ENCODE assay signal across 10 mouse cellular contexts in the genomic region with DNA sequence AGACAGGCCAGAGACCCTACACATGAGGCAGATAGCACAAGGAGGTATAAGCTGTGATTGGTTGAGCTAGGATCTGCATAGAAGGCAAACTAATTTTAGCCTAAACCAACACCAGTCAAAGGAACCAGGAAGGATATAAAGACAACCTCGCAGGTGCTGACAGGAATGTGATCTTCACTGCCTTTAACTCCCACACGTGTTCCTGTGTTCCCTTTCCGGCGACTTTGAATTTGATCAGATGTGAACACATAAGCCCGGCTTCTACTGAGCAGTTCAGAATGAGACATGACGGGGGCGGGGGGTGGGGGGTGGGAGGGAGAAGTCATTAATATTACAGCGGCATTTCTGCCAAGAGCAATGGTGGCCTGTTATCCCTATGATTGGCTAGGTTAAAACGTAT.
DNase-seq lines count a peak whose midpoint lies in the region; ATAC-seq and TF ChIP-seq lines count a peak whose summit lies in the region.
"Had no signal": no experiment of that assay in that cellular context is flagged by ENCODE, and none has a peak within 500 bp of the region (broad histone marks: within the 10 kb centered on the region; RNA-seq: fewer than 3 reads in every experiment).

No protein-coding gene starts in this region.

- ATAC-seq in heart, embryonic 15.5 days (replicated peaks; ENCODE audit: insufficient number of reproducible peaks, insufficient read depth, low FRiP score, low read depth): no peak
- no peak for ATAC-seq in forebrain, embryonic 12.5 days (ENCODE audit: low FRiP score)
- ATAC-seq in forebrain, postnatal 0 days: peak; percentile 43; the same call in 1 of the 2 replicates

- H3K27me3 ChIP-seq in heart, embryonic 15.5 days: no peaks in the 10 kb centered on the region
- no peaks in the 10 kb centered on the region for H3K27me3 ChIP-seq in forebrain, embryonic 12.5 days
- no peaks in the 10 kb centered on the region for H3K27me3 ChIP-seq in forebrain, postnatal 0 days (ENCODE audit: insufficient read depth, low read length)

- H3K27ac ChIP-seq in heart, embryonic 15.5 days: no peak overlapping the region
- H3K27ac ChIP-seq in left cerebral cortex, adult 2 months: no peak overlapping the region
- peak overlapping the region; percentile 65; the same call in 1 of the 2 replicates for H3K27ac ChIP-seq in forebrain, embryonic 12.5 days
- no peak overlapping the region for H3K27ac ChIP-seq in forebrain, postnatal 0 days (ENCODE audit: low read depth, low read length)

- H3K36me3 ChIP-seq in heart, embryonic 15.5 days: no peaks in the 10 kb centered on the region
- H3K36me3 ChIP-seq in forebrain, embryonic 12.5 days (replicated peaks): no peaks in the 10 kb centered on the region
- no peaks in the 10 kb centered on the region for H3K36me3 ChIP-seq in forebrain, postnatal 0 days (ENCODE audit: insufficient read depth)

- TF ChIP-seq CTCF in left cerebral cortex, adult 2 months (IDR thresholded peaks at IDR 0.05): no peak
- TF ChIP-seq CTCF in forebrain, postnatal 0 days (IDR thresholded peaks at IDR 0.05; ENCODE audit: low read depth): no peak

- peaks cover 16% of the 10 kb centered on the region for H3K4me1 ChIP-seq in heart, embryonic 15.5 days (replicated peaks)
- peaks cover 28% of the 10 kb centered on the region for H3K4me1 ChIP-seq in forebrain, embryonic 12.5 days
- peaks cover 21% of the 10 kb centered on the region for H3K4me1 ChIP-seq in forebrain, postnatal 0 days (ENCODE audit: insufficient read depth)

- 0 out of 2 replicates have a peak overlapping the region, but pooled peaks have one; percentile 27 for H3K4me2 ChIP-seq in heart, embryonic 15.5 days
- H3K4me2 ChIP-seq in forebrain, embryonic 12.5 days: no peak overlapping the region
- no peak overlapping the region for H3K4me2 ChIP-seq in forebrain, postnatal 0 days (ENCODE audit: low read depth)

- H3K9ac ChIP-seq in heart, embryonic 15.5 days: no peak overlapping the region
- no peak overlapping the region for H3K9ac ChIP-seq in forebrain, embryonic 12.5 days
- no peak overlapping the region for H3K9ac ChIP-seq in forebrain, postnatal 0 days

- no peak for DNase-seq in heart, adult 9 months (ENCODE audit: low spot score in 2 of 2)
- peak; percentile 43 for DNase-seq in left cerebral cortex, adult 11 months (ENCODE audit: low spot score)
- no peak for DNase-seq in left cerebral cortex, adult 2 months (ENCODE audit: extremely low spot score in 1 of 2, low spot score in 2 of 2)
- DNase-seq in forebrain, postnatal 0 days: peak; percentile 31
- no peak for DNase-seq in cerebellum, postnatal 4 days (ENCODE audit: low spot score in 2 of 2)
- DNase-seq: cerebellum, adult 9-11 months; kidney, adult 8-10 months; liver had no signal

- WGBS in heart, embryonic 15.5 days: 40% methylated on average over 9 of the region's 9 CpGs
- WGBS in forebrain, embryonic 12.5 days: 63% methylated on average over 9 of the region's 9 CpGs
- 33% methylated on average over 9 of the region's 9 CpGs for WGBS in forebrain, postnatal 0 days

- no peak overlapping the region for H3K4me3 ChIP-seq in heart, embryonic 15.5 days
- no peak overlapping the region for H3K4me3 ChIP-seq in left cerebral cortex, adult 2 months
- no peak overlapping the region for H3K4me3 ChIP-seq in forebrain, embryonic 12.5 days (replicated peaks)
- H3K4me3 ChIP-seq in forebrain, postnatal 0 days (ENCODE audit: low read depth, low read length): no peak overlapping the region

- intact Hi-C loops in left cerebral cortex, adult 2 months (cut with DNase I): no loop called here

- H3K9me3 ChIP-seq in heart, embryonic 15.5 days (replicated peaks): no peaks in the 10 kb centered on the region
- H3K9me3 ChIP-seq in forebrain, embryonic 12.5 days: no peaks in the 10 kb centered on the region
- no peaks in the 10 kb centered on the region for H3K9me3 ChIP-seq in forebrain, postnatal 0 days (ENCODE audit: low read length)

Comparison
In these comparisons a context has a peak if more than half of its experiments do, and no peak if none do; other contexts are left out.
1. DNase-seq: peak in left cerebral cortex, adult 11 months (single experiment) and forebrain, postnatal 0 days (single experiment); none in heart, adult 9 months (0 of 2), left cerebral cortex, adult 2 months (0 of 2) and cerebellum, postnatal 4 days (0 of 2).